Mouse (Mus musculus) G1E-ER4 (cell line): ENCODE results near the gene Zfp704. TPM values are rescaled to one million over a fixed set of nuclear protein-coding genes. Genes with fewer than 3 reads are reported as not detected.

Source experiments
- GATA1 ChIP-seq: IDR thresholded peaks from one replicate; pipeline ENCODE4 v1.8.0; 2012; ENCODE audit warnings: low read length, inconsistent platforms
- polyA plus RNA-seq: library from polyadenylated mRNA; stranded (reverse); fragments of >175 nt; gene quantifications from 2 replicates; pipeline ENCODE4 v1.2.3, GENCODE M21; 2012

Gene Zfp704
- polyA plus RNA-seq: not detected in 2 replicates

GRCm38 (mm10) chr3:9609581-9610341 lies at the start of gene Zfp704:
Zfp704 (minus strand) TSS chr3:9610085.
- no peak for TF ChIP-seq GATA1

- no peak for TF ChIP-seq GATA1
Observed at GRCm38 (mm10) chr3:9633036-9634005, 23.4 kb upstream of the Zfp704 start.

- no peak for TF ChIP-seq GATA1
Observed at GRCm38 (mm10) chr3:9629951-9630350, 20.1 kb upstream of the Zfp704 start.

- no peak for TF ChIP-seq GATA1
Observed at GRCm38 (mm10) chr3:9628041-9628440, 18.2 kb upstream of the Zfp704 start.

- TF ChIP-seq GATA1: no peak
Observed at GRCm38 (mm10) chr3:9626149-9626548, 16.3 kb upstream of the Zfp704 start.

GRCm38 (mm10) chr3:9620611-9621010 lies 10.7 kb upstream of the Zfp704 start:
- TF ChIP-seq GATA1: no peak

- TF ChIP-seq GATA1: no peak
Observed at GRCm38 (mm10) chr3:9619562-9620275, 9.8 kb upstream of the Zfp704 start.

GRCm38 (mm10) chr3:9617101-9617500 lies 7.2 kb upstream of the Zfp704 start:
- no peak for TF ChIP-seq GATA1

- no peak for TF ChIP-seq GATA1
Observed at GRCm38 (mm10) chr3:9614676-9615075, 4.8 kb upstream of the Zfp704 start.

- no peak for TF ChIP-seq GATA1
Observed at GRCm38 (mm10) chr3:9614011-9614410, 4.1 kb upstream of the Zfp704 start.

- no peak for TF ChIP-seq GATA1
Observed at GRCm38 (mm10) chr3:9611226-9611625, 1.3 kb upstream of the Zfp704 start.

- TF ChIP-seq GATA1: no peak
Observed at GRCm38 (mm10) chr3:9610426-9610825, 541 bp upstream of the Zfp704 start.

GRCm38 (mm10) chr3:9608906-9609580 lies 842 bp downstream of the Zfp704 start:
- TF ChIP-seq GATA1: no peak

GRCm38 (mm10) chr3:9608441-9608905 lies 1.4 kb downstream of the Zfp704 start:
- no peak for TF ChIP-seq GATA1

- no peak for TF ChIP-seq GATA1
Observed at GRCm38 (mm10) chr3:9607686-9608085, 2.2 kb downstream of the Zfp704 start.
